Mouse (Mus musculus) hindbrain, embryonic 16.5 days (tissue): ENCODE data around the gene Dnm2. TPM values are rescaled to one million over a fixed set of nuclear protein-coding genes. Genes with fewer than 3 reads are reported as not detected.

Source experiments
- ATAC-seq: fragments of 200-750 bp; cut with Nextera tagmentation; 2 replicates; pipeline ENCODE4 v1.8.0; 2017; ENCODE audit warnings: moderate TSS enrichment, moderate library complexity
- H3K27ac ChIP-seq: fragments of 300-500 bp; sonication (generic); 2 replicates; pipeline ENCODE4 v1.5.1; 2014; ENCODE audit warnings: low read depth, mild to moderate bottlenecking, control low read depth, low read length, moderate library complexity
- H3K27me3 ChIP-seq: fragments of 300-500 bp; sonication (generic); replicated peaks from 2 replicates; pipeline ENCODE4 v1.6.1; 2014; ENCODE audit warnings: low read length; ENCODE audit not compliant: control insufficient read depth, insufficient read depth
- H3K36me3 ChIP-seq: fragments of 300-500 bp; sonication (generic); 2 replicates; pipeline ENCODE4 v1.6.1; 2014; ENCODE audit warnings: mild to moderate bottlenecking, low read length, moderate library complexity, mixed read lengths; ENCODE audit not compliant: control insufficient read depth, insufficient read depth
- H3K4me1 ChIP-seq: fragments of 300-500 bp; sonication (generic); 2 replicates; pipeline ENCODE4 v1.6.1; 2014; ENCODE audit warnings: low read depth, low read length; ENCODE audit not compliant: control insufficient read depth, insufficient read depth
- H3K4me2 ChIP-seq: fragments of 300-500 bp; sonication (generic); 2 replicates; pipeline ENCODE4 v1.6.1; 2014; ENCODE audit warnings: mild to moderate bottlenecking, low read length, control low read depth, moderate library complexity
- H3K4me3 ChIP-seq: fragments of 300-500 bp; sonication (generic); 2 replicates; pipeline ENCODE4 v1.5.1; 2014; ENCODE audit warnings: mild to moderate bottlenecking, low read length, control low read depth, moderate library complexity
- H3K9ac ChIP-seq: fragments of 300-500 bp; sonication (generic); 2 replicates; pipeline ENCODE4 v1.6.1; 2014; ENCODE audit warnings: low read depth, mild to moderate bottlenecking, control low read depth, low read length, moderate library complexity
- H3K9me3 ChIP-seq: fragments of 300-500 bp; sonication (generic); 2 replicates; pipeline ENCODE4 v1.6.1; 2014; ENCODE audit warnings: mild to moderate bottlenecking, low read length, moderate library complexity; ENCODE audit not compliant: control insufficient read depth
- WGBS: fragments of 180-500 bp; shearing (Covaris S2); extraction: QIAGEN DNeasy Blood & Tissue Kit; methylation state at CpG from one replicate; pipeline ENCODE4 v1.1.7; 2014; 5-methylcytosine and 5-hydroxymethylcytosine counted together
- microRNA-seq: library from miRNA; unstranded; fragments of <30 nt; microRNA quantifications from one replicate; pipeline ENCODE4, GENCODE M21; 2017
- polyA plus RNA-seq: library from polyadenylated mRNA; unstranded; fragments of >200 nt; fragmentation: Nextera tagmentation; extraction: Ambion mirVana; gene quantifications from 2 replicates; pipeline ENCODE4 v1.2.1, GENCODE M21; 2015

Gene Dnm2
- polyA plus RNA-seq, 1 experiment from 2014 or later = 61.9 TPM

GRCm38 (mm10) chr9:21555198-21555742 lies 130.6 kb downstream of the Dnm2 start:
- WGBS = 86% methylated on average over 6 of the region's 6 CpGs
- Histone ChIP-seq H3K4me2 (no peak overlapping the region), H3K27me3 (no peaks in the 10 kb centered on the region), H3K27ac (no peak overlapping the region), H3K36me3 (0 out of 2 replicates have a peak, but pooled peaks cover 2% of the 10 kb centered on the region), H3K9me3 (no peaks in the 10 kb centered on the region), H3K4me3 (no peak overlapping the region), H3K9ac (no peak overlapping the region), H3K4me1 (peaks cover 4% of the 10 kb centered on the region)
- no peak for ATAC-seq

- no peaks in the 10 kb centered on the region for H3K9me3 ChIP-seq
- no peak overlapping the region for H3K9ac ChIP-seq
- H3K4me2 ChIP-seq = no peak overlapping the region
- no peaks in the 10 kb centered on the region for H3K27me3 ChIP-seq
- no peak overlapping the region for H3K4me3 ChIP-seq
- H3K27ac ChIP-seq = no peak overlapping the region
- WGBS = 93% methylated on average over 2 of the region's 2 CpGs
- ATAC-seq = 0 out of 2 replicates have a peak, but pooled peaks have one; percentile 15
- peaks cover 4% of the 10 kb centered on the region for H3K4me1 ChIP-seq
- 0 out of 2 replicates have a peak, but pooled peaks cover 2% of the 10 kb centered on the region for H3K36me3 ChIP-seq
These were observed 132.3 kb downstream of the Dnm2 start for GRCm38 (mm10) chr9:21556996-21557395.

Small RNAs within 50 kb of the gene (microRNA-seq; reads per million reads assigned to microRNA genes)
- gene Mir199a-1 = not detected

Other genes starting within 250 kb of the Dnm2 start
- gene Keap1, start 185.5 kb upstream of the Dnm2 start, polyA plus RNA-seq = 71.5 and 72.0 TPM in 2 replicates
- 5.5 and 5.7 TPM in 2 replicates for gene S1pr5, start 176.5 kb upstream of the Dnm2 start, polyA plus RNA-seq
- 52.6 and 52.8 TPM in 2 replicates for gene Atg4d, start 159.6 kb upstream of the Dnm2 start, polyA plus RNA-seq
- gene Kri1, start 136.9 kb upstream of the Dnm2 start, polyA plus RNA-seq = 14.5 and 16.8 TPM in 2 replicates
- gene Cdkn2d, start 133.5 kb upstream of the Dnm2 start, polyA plus RNA-seq = 121 and 138 TPM in 2 replicates
- gene Ap1m2, start 112.6 kb upstream of the Dnm2 start, polyA plus RNA-seq = 2.8 and 2.9 TPM in 2 replicates
- 63.9 and 78.0 TPM in 2 replicates for gene Slc44a2, start 104.2 kb upstream of the Dnm2 start, polyA plus RNA-seq
- 186 and 210 TPM in 2 replicates for gene Ilf3, start 57.0 kb upstream of the Dnm2 start, polyA plus RNA-seq
- 50.3 and 53.7 TPM in 2 replicates for gene Qtrt1, start 13.1 kb upstream of the Dnm2 start, polyA plus RNA-seq
- gene Tmed1, start 85.3 kb downstream of the Dnm2 start, polyA plus RNA-seq = 64.3 and 66.8 TPM in 2 replicates
- 1.6 and 2.5 TPM in 2 replicates for gene AB124611, start 101.3 kb downstream of the Dnm2 start, polyA plus RNA-seq
- gene Carm1, start 122.0 kb downstream of the Dnm2 start, polyA plus RNA-seq = 15.8 and 25.4 TPM in 2 replicates
- gene Timm29, start 167.8 kb downstream of the Dnm2 start, polyA plus RNA-seq = 51.8 and 53.4 TPM in 2 replicates
- 25.6 and 26.1 TPM in 2 replicates for gene Yipf2, start 167.9 kb downstream of the Dnm2 start, polyA plus RNA-seq
- 109 and 130 TPM in 2 replicates for gene Smarca4, start 191.3 kb downstream of the Dnm2 start, polyA plus RNA-seq